Mouse (Mus musculus) gastrocnemius, adult 18-20 months (tissue): ENCODE measurements around the gene 1700113H08Rik. TPM values are rescaled to one million over a fixed set of nuclear protein-coding genes. Genes with fewer than 3 reads are reported as not detected.

Experiments used
- DNase-seq: peaks from one replicate; pipeline ENCODE4 v3.0.0; 2021; ENCODE audit warnings: low spot score
- total RNA-seq, 2 experiments: library from RNA; stranded (reverse); gene quantifications; 2 replicates each; pipeline ENCODE4 v1.2.3; 2021

The 1700113H08Rik gene
- total RNA-seq, 2 experiments from 2014 or later, result 1.1 to 1.5 TPM

GRCm38 (mm10) chr10:87198720-87199119 is 140.9 kb downstream of the 1700113H08Rik start:
- no peak for DNase-seq

DNA sequence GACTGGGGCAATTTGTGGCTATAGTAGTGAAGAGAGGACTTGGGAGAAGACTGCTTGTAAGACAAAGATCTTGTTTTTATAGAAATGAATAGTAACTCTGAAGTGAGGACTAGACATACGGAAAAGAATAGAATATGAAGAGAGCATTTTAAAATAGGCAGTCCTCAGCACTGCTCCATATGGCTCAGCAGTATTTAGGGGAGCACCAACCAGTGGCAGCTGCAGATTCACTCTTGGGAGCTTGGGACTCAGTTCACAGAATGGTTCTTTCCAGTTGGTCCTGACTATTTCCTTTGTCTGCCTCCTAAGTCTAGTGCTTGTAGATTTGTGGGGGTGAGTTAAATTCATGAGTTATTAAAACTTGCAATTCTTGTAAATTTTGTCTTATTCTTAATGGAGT is 151.6 kb downstream of the 1700113H08Rik start:
- no peak for DNase-seq

GRCm38 (mm10) chr10:87211046-87211445 is 153.2 kb downstream of the 1700113H08Rik start:
- no peak for DNase-seq

GRCm38 (mm10) chr10:87212854-87213253 is 155.0 kb downstream of the 1700113H08Rik start:
- DNase-seq, result no peak

GRCm38 (mm10) chr10:87230071-87230910 is 172.4 kb downstream of the 1700113H08Rik start:
- no peak for DNase-seq

- DNase-seq, result no peak
Observed at GRCm38 (mm10) chr10:87239332-87240008, 181.6 kb downstream of the 1700113H08Rik start.

- DNase-seq, result no peak
Observed at GRCm38 (mm10) chr10:87271724-87272123, 213.9 kb downstream of the 1700113H08Rik start.

GRCm38 (mm10) chr10:87272133-87272622 is 214.3 kb downstream of the 1700113H08Rik start:
- DNase-seq, result no peak

DNA sequence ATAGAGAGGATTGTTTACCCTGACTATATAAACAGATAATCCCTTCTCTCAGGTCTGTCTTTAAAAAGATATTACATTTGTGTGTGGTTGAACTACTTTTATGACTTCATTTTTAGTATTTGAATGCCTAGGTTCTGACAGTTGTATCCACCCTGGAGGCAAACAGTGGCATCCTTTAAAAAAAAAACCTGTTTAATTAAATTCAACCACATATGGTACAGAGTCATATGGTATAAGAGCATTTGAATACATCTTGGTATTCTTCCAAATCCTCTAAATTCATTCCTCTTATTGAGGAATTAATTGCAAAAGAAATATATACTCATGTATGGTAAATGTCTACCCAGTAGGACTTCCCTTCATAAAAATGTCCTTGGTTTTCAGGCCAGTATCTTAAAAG is 217.2 kb downstream of the 1700113H08Rik start:
- DNase-seq, result no peak

Other genes starting within 250 kb of the 1700113H08Rik start
- 1 to 10 TPM; 2.7 to 5.0 TPM for gene Stab2, start 50.0 kb upstream of the 1700113H08Rik start, total RNA-seq